Mouse (Mus musculus): ENCODE measurements around the gene Islr. TPM values are rescaled to one million over a fixed set of nuclear protein-coding genes. Genes with fewer than 3 reads are reported as not detected.

Gene Islr
- 0.35 TPM for polyA plus RNA-seq (2014; fragmentation: Illumina TruSeq; extraction: RNeasy Lipid Tissue Mini Kit (QIAGEN cat#74804); ENCODE audit: low read depth, low replicate concordance)

GRCm38 (mm10) chr9:58203516-58204447 is at the start of gene Islr, which contains the start of gene Islr2:
Gene Islr (minus strand): TSS chr9:58204306.
Gene Islr2 (minus strand): TSS chr9:58204319.

GRCm38 (mm10) chr9:58253033-58253804 is 49.1 kb upstream of the Islr start, which contains the start of gene Stoml1:
Gene Stoml1 (plus strand): TSS chr9:58253164.

GRCm38 (mm10) chr9:58249592-58250192 is 45.6 kb upstream of the Islr start, which contains the start of gene Pml:
Gene Pml (minus strand): TSS chr9:58249786.

GRCm38 (mm10) chr9:58118671-58119070 is 85.4 kb downstream of the Islr start, which contains the start of gene Ccdc33:
Gene Ccdc33 (minus strand): TSS chr9:58118823.

Other genes with a start within 250 kb of the Islr start
- gene Cyp11a1, start 197.9 kb downstream of the Islr start, polyA plus RNA-seq (2014; fragmentation: Illumina TruSeq; extraction: RNeasy Lipid Tissue Mini Kit (QIAGEN cat#74804); ENCODE audit: low read depth, low replicate concordance), result 32.6 TPM
- gene Stra6, start 140.5 kb downstream of the Islr start, polyA plus RNA-seq (2014; fragmentation: Illumina TruSeq; extraction: RNeasy Lipid Tissue Mini Kit (QIAGEN cat#74804); ENCODE audit: low read depth, low replicate concordance), result 0.08 TPM
- 16.1 TPM for gene Ccdc33, start 85.5 kb downstream of the Islr start, polyA plus RNA-seq (2014; fragmentation: Illumina TruSeq; extraction: RNeasy Lipid Tissue Mini Kit (QIAGEN cat#74804); ENCODE audit: low read depth, low replicate concordance)
- 0.39 TPM for gene Islr2, start within 50 bp of the Islr start, polyA plus RNA-seq (2014; fragmentation: Illumina TruSeq; extraction: RNeasy Lipid Tissue Mini Kit (QIAGEN cat#74804); ENCODE audit: low read depth, low replicate concordance)
- gene Pml, start 45.5 kb upstream of the Islr start, polyA plus RNA-seq (2014; fragmentation: Illumina TruSeq; extraction: RNeasy Lipid Tissue Mini Kit (QIAGEN cat#74804); ENCODE audit: low read depth, low replicate concordance), result 0.48 TPM
- 3.7 TPM for gene Stoml1, start 48.9 kb upstream of the Islr start, polyA plus RNA-seq (2014; fragmentation: Illumina TruSeq; extraction: RNeasy Lipid Tissue Mini Kit (QIAGEN cat#74804); ENCODE audit: low read depth, low replicate concordance)
- gene Loxl1, start 108.9 kb upstream of the Islr start, polyA plus RNA-seq (2014; fragmentation: Illumina TruSeq; extraction: RNeasy Lipid Tissue Mini Kit (QIAGEN cat#74804); ENCODE audit: low read depth, low replicate concordance), result 0.67 TPM
- 101 TPM for gene Tbc1d21, start 166.1 kb upstream of the Islr start, polyA plus RNA-seq (2014; fragmentation: Illumina TruSeq; extraction: RNeasy Lipid Tissue Mini Kit (QIAGEN cat#74804); ENCODE audit: low read depth, low replicate concordance)